Mouse (Mus musculus): ENCODE measurements around the gene Baat. TPM values are rescaled to one million over a fixed set of nuclear protein-coding genes. Genes with fewer than 3 reads are reported as not detected.
"Not testable (repeated sequence)": the region's sequence is repeated elsewhere in the genome, so short reads cannot be mapped to it uniquely, and the experiment has no call there.

Gene Baat
- total RNA-seq, 4 experiments from 2014 or later: 0.12 to 0.21 TPM; not detected in 2

DNA sequence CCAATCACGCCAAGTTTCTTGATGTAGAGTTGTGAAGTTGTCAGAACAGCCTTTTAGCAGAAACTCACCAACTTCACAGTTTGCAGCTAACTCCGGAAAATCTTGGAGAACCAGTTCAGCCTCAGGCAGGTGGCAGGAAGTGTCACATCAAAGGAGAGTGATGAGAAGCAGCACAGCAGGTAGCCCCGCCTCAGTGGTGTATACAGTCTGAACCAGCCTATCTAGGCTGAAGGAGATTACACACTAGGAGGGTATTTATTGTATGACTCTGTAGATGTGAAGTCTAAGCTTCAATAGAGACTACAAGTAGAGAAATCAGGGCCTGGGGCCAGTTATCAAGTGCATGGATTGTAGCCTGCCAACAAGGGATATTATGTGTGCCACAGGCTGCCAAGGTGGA lies 25.5 kb downstream of the Baat start:
- DNase-seq: no peak

DNA sequence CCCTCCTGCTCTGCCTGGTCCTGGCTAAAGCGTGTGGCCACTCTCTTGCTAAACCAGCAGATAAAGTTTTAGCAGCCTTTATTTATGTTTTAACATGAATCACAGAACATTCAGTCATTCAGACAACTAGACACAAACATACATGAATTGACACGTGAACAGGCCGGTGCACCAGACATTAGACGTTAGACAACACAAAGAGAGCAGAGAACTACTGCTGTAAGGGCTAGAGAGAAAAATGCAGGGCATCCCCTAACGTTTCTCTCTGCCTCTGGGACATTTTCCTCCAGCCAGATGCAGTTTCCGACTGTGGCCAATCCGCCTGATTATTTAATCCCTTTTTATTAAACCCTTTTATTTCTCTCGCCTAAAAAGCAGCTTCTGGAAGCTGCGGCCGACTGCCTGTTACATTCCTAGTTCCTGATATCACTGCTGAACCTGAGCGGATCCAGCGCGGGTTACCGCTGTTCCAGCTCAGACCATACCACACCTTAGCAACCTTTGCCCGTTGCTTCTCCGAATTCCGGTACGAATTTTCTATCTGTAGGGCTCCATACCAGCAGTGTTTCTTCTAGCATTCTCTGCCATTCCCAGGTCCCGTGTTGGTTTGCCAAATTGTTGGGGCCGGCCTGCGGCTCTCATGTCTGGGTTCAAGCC lies 26.1 kb downstream of the Baat start:
- no peak for DNase-seq

DNA sequence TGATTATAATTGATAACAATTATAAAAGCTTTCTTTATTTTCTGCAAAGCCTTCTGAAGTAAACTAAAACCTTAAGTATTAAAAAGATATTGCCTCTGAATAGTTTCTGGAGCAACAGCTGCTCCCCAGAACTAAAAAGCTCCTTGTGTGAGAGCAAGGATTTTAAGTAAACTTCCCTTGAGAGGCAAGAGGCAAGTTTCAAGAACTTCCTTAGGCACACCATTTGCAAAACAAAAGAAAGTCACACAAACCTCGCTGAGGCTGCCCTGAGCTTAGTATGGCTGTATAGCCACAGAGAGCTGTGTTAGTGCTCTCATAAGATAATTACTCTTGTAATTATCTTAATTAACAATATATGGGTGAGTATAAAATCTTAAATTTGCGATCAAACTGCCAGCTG lies 27.3 kb downstream of the Baat start:
- DNase-seq: not testable (repeated sequence)

DNA sequence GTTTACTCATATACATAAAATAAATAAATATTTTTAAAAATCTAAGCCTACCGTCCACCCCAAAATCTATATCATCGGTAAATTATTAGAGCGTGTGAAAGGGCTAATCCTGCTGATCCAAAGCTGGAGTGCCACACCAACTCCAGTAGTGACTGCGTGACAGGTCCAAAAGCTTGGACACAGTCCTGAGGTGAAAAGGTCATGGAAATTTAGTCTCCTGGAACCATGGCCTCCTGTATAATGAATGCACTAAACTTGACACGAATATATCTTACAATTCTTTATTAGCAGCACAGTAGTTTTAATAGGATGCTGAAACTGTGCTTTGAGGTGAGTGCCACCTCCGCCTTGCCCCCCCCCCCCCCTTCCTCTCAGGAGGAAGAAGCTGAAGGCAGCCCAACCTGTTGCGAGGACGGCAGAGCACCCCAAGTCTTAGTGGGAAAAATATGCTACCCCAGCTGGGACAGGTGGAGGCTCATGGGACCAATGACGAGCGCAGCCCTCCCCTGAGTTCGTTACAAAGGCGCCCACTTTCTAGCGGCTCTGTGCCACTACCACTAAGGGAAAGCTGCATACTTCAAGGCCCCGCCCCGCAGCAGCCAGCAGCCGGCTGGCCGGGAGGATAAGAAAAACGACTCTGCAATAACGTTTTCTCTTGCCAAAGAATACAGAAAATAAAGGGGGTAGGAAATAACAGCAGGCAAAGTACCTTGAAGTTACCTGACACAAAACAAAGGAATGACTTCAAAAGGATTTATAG lies 28.1 kb downstream of the Baat start:
- no peak for DNase-seq

DNA sequence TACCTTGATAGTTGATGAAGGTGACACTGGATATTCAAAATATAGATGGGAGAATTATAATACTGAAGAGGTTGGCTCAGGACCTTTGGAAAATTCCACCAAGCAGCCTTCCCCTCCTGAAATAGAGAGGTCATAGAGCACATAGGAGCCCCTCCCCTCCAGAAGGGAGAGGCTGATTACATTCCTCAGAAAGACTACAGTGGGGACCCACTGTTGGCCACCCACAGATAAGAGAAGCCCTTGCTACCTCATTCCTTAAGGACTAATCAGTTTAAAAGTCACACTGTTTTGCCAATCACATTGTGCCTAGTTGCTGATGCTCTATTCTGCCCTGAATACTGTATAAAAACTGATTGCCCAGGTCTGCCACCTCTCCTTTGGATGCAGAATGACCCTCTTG lies 31.8 kb downstream of the Baat start:
- DNase-seq: no peak

DNA sequence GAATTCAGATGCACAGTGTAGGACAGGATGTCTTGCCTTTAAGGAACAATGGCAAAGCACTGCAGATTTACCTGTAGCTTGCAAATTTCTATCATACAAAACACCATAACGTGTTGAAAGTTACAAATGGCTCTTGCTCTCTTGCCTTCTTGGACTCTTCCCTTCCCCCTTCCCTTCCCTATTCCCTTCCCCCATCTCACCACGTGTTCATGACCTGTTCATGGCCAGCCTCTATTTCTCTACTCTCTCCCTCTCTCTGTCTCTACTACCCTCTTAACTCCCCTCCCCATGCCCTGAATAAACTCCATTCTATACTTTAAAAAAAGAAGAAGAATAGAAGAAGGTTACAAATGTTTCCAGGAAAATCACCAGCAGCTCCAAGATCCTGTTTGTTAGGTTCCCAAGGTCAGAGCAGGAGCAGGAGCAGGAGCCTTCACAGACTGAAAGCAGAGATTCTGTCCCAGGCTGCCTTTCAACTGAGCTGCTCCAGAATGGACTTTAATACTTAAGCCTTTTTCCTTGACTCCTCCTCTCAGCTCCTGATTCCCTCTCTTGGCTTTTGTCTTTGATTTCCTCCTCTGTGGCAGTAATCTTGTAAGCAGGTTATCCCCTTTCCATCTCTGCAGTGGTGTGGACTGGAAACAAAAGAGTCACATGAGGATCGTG lies 32.8 kb downstream of the Baat start, which contains the start of gene Acnat1:
Gene Acnat1, minus strand, starts transcription at position 478 of the 666 bp plus-strand sequence.
- no peak for DNase-seq

DNA sequence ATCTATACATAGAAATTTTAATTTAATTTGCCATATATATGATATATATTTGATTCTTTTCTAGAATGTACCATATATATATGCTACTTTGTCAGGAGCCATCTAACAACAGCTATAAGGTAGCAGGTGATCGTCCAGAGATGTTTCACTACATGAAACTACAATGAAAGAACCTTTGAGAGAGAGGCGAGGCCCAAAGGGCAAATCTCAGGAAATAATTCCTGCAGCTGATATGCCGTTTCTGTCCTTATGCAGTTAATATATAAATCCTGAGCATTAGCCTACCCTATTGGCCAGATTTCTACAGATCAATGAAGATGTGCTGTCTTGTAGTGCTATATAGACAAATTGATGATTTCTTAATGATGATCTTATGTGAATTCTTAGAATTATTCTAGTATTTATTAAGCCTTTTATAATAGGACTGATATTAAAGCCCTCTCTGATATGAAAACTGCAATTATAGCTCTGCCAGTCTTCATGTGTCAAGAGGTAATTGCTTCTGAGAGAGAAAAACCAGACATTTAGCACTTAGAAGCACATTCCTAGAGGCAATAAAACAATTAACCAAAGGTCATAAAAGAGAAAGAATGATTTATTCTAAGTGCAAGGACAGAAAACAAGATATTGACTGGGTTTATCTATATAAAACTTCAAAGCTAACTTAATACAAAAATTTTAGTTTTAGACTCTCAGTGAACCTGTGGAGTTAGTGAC lies 36.8 kb downstream of the Baat start:
- DNase-seq: no peak

DNA sequence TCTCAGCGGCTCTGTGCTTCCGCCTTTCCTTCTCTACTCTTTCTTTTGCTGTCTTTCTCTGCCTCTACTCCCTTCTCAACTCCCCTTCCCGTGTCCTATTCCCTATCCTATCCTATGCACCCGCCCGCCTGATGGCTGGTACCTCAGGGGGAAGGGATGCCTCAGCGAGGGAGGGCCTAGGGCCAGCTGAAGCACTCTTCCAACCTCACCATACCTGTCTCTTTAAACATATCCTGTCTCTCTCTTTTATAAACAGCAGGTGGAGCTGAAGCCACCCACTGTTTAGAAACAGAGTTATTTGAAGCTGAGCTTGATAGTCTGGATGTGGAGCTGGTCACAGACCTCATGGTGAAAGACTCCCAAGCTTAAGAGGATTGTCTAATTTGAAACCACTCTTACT lies 39.0 kb downstream of the Baat start:
- DNase-seq: no peak

DNA sequence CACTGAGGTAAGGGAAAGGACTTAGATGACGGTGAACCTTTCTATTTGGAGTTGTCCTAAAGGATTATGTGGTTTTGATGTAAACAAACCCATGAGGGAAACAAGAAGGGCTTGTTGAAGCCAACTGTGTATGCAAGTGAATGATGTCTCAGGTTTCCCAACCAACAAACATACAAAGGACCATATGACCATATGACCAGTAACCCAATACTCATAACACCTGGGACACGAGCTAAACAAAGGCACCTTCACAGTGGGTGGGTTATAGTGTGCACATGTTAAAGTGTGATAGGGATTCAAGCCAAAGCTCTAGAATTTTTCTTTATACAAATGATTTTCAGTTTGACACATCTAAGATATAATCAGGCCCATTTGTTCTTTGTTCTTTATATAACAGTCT lies 50.2 kb downstream of the Baat start:
- no peak for DNase-seq

DNA sequence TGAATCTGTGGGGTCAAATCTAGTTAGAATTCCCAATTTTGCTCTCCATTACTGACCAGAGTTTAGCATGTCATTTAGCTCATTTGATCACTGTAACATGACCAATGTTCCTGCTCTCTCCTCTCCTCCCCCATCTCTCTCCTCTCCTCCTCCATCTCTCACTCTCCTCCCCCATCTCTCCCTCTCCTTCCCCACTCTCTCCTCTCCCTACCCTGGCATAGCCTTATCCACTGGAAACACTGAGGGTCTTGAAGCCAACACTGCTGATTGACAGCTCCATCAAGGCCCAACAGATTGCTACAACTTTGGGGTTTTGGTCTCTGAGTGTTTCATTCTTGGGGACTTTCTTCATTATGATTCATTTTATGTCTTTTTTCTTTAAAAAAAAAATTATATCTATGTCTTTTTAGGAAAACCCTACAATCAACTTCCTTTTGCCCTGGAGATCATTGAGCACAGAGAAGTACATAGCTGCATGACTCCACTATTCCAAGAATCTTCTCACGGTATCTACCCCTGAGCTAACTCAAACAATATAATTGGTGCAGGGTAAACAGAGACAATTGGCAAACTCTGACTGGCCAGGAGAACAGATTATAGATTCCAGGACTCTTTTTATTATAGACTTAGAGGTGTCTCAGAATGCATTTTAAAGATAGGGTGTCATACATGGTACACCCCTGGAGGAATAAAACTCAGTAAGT lies 54.4 kb downstream of the Baat start:
- DNase-seq: no peak

DNA sequence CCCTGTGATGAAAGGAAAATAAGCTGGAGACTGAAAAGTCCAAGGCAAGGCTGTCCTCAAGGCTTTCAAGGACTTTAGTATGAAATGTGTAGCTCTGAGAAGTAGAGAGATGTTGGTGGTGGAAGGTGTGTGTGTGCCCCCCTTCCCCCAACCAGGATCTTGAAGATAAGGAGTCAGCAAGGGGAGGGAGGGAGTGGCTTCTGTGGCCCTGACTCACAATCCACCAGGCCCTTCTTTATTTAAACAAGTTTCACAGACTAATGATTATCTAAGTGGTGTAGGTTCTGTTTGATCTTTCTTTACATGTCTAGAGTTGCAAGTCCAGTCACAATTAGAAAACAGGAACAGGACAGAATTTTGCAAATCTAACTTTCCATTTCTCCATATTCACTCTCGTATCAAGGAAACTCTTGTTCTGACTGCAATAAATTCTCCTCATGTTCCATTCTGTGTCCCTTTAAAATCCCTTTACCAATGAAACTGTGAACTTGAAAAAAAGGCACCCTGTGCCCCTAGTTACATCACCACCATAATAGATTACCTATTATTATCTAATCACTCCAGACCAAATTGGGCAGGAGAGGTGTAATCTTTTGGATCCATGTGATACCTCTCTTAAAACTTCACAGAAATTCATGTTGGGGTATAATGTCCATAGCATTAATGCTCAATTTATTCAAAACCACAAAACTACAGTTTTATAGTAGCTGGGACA lies 55.1 kb downstream of the Baat start:
- not testable (repeated sequence) for DNase-seq

Other genes with a start within 250 kb of the Baat start
- under 1 TPM in 1 of 4 experiments, not detected in 3; 0.52 TPM for gene Acnat2, start 98.4 kb downstream of the Baat start, total RNA-seq (2022)
- 1 to 10 TPM; 1.5 to 2.5 (median 2.2) TPM for gene Acnat1, start 32.6 kb downstream of the Baat start, total RNA-seq (2022)
- gene Mrpl50, start 14.5 kb upstream of the Baat start, total RNA-seq (2022): 10 to 100 TPM; 37.9 to 46.9 (median 40.0) TPM
- 1 to 10 TPM; 6.2 to 7.7 (median 6.2) TPM for gene Zfp189, start 14.6 kb upstream of the Baat start, total RNA-seq (2022)
- gene Aldob, start 43.0 kb upstream of the Baat start, total RNA-seq (2022): 1 to 10 TPM in 1 of 4 experiments, under 1 TPM in 3; 0.15 to 1.3 (median 0.56) TPM
- gene Tmem246, start 91.3 kb upstream of the Baat start, total RNA-seq (2022): 10 to 100 TPM in 2 of 4 experiments, 1 to 10 TPM in 2; 9.4 to 13.0 (median 10.4) TPM
- gene Rnf20, start 125.4 kb upstream of the Baat start, total RNA-seq (2022): 10 to 100 TPM; 49.8 to 70.1 (median 61.7) TPM
- gene Ppp3r2, start 175.5 kb upstream of the Baat start, total RNA-seq (2022): not detected